Mouse (Mus musculus): ENCODE measurements around the gene Twf1. TPM values are rescaled to one million over a fixed set of nuclear protein-coding genes. Genes with fewer than 3 reads are reported as not detected.

Twf1 gene
- polyA plus RNA-seq (2012; rRNA removed), result 13.2 and 16.5 TPM in 2 replicates

DNA sequence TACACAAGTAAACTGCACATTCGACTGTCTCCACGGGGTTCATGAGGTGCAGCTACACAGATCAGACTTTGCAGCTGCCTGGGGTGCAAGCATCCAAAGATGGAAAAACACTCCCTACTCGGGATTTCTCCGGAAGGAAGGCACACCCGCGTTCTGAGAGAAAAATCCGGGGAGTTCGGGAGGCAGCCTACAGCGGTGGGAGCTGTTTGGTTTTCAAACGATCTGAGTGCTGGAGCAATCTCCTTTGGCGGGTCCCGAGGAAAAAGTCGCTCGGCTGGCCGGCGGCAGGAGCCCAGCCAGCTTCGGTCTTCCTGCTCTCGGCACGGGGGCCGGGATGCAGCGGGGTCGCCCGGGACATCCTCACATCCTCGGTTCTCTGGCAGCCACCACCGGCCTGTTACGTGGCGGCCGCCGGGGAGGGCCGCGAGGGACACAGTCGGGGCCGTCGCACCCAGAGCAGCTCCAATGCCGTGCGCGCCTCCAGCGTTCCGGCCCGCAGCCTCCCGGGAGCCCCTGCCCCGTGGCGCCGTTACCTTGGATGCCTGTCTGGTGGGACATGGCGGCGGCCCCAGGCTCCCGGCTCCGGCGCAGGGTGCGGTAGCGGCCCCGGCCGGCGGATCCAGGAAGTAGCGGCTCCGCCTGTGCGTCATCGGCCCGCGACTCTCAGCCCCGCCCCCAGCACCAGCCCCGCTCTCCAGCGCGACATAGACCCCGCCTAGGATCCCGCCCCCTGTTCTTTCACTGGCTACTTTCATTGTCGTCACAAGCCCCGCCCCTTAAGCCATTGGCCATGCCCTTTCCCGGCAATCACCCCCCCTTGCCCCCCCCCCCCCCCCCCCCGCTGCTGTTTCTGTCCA lies at the start of gene Twf1:
TSS of gene Twf1 (minus strand) at position 671 of the 857 bp plus-strand sequence.

GRCm38 (mm10) chr15:94628830-94629601 lies 39.3 kb upstream of the Twf1 start, which contains the start of gene Tmem117:
Tmem117 (plus strand) TSS chr15:94629232.

GRCm38 (mm10) chr15:94543409-94544051 lies 46.2 kb downstream of the Twf1 start, which contains the start of the genes Pus7l and Irak4:
Pus7l (minus strand) TSS chr15:94543547.
Irak4 (plus strand) TSS chr15:94543643.

Other genes starting within 250 kb of the Twf1 start
- 0.08 and 0.10 TPM in 2 replicates for gene Adamts20, start 124.5 kb downstream of the Twf1 start, polyA plus RNA-seq (2012; rRNA removed)
- 2.6 and 3.2 TPM in 2 replicates for gene Pus7l, start 46.3 kb downstream of the Twf1 start, polyA plus RNA-seq (2012; rRNA removed)
- 1.4 and 1.8 TPM in 2 replicates for gene Irak4, start 46.2 kb downstream of the Twf1 start, polyA plus RNA-seq (2012; rRNA removed)
- 0.01 and 0.02 TPM in 2 replicates for gene Tmem117, start 39.3 kb upstream of the Twf1 start, polyA plus RNA-seq (2012; rRNA removed)